In the genomic region with DNA sequence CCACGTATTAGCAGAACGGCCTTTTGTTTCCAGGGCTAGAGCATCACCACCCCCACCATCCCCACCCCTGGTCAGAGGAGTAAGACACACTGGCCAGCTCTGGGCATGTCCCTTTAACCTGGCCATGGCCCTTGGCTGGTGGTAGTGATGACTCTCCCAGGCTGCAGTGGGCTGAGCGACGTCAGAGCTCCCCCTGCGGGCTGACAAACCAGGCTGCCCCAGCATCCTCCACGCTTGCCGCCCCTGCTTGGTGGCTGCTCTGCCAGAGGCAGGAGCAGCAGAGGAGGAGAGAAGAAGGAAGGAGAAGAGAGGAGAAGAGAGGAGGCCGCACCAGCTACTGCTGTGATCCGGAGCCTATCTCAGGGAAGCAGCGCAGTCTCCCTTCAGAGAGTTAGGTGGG, we compare ENCODE assay signal across 8 mouse cellular contexts.
DNase-seq lines count a peak whose midpoint lies in the region; ATAC-seq and TF ChIP-seq lines count a peak whose summit lies in the region.

No protein-coding gene starts in this region.

- WGBS in forebrain, embryonic 13.5 days = 51% methylated on average over 10 of the region's 10 CpGs
- WGBS in lung, adult 2 months = 58% methylated on average over 10 of the region's 10 CpGs

- H3K4me2 ChIP-seq in forebrain, embryonic 13.5 days = no peak overlapping the region

- peaks cover 41% of the 10 kb centered on the region for H3K4me1 ChIP-seq in forebrain, embryonic 13.5 days
- peaks cover 16% of the 10 kb centered on the region for H3K4me1 ChIP-seq in lung, adult 2 months (ENCODE audit: control insufficient read depth, insufficient read depth, low read length)

- peak; percentile 50; the same call in 1 of the 2 replicates for ATAC-seq in forebrain, embryonic 13.5 days

- DNase-seq in B cell, adult 2 months = peak; percentile 36 to 41
- DNase-seq in adrenal gland, adult 18-20 months (ENCODE audit: low spot score in 2 of 2) = peak; percentile 63 to 71
- DNase-seq in heart, postnatal 10 days = peak; percentile 74 to 79
- peak; percentile 73 to 85 for DNase-seq in kidney, postnatal 36 days
- peak; percentile 55 for DNase-seq in lung, adult 2 months
- peak; percentile 63 for DNase-seq in ovary, postnatal 36 days (ENCODE audit: low spot score)
- no peak for DNase-seq in urinary bladder, postnatal 10 days (ENCODE audit: low spot score)

- no peak overlapping the region for H3K9ac ChIP-seq in forebrain, embryonic 13.5 days

- peak overlapping the region; percentile 52; the same call in 1 of the 2 replicates for H3K27ac ChIP-seq in forebrain, embryonic 13.5 days

- TF ChIP-seq CTCF in lung, adult 2 months (IDR thresholded peaks at IDR 0.05; ENCODE audit: insufficient read depth, low read length) = peak; percentile 44

- no peak for TF ChIP-seq POLR2A in lung, adult 2 months (IDR thresholded peaks at IDR 0.05; ENCODE audit: borderline replicate concordance, extremely low read depth, low read depth, low read length)

- H3K36me3 ChIP-seq in forebrain, embryonic 13.5 days (ENCODE audit: poor library complexity, severe bottlenecking) = peaks cover 22% of the 10 kb centered on the region

- H3K4me3 ChIP-seq in forebrain, embryonic 13.5 days = no peak overlapping the region
- no peak overlapping the region for H3K4me3 ChIP-seq in lung, adult 2 months (replicated peaks; ENCODE audit: extremely low read depth, low read depth, low read length)

- intact Hi-C loops in heart, postnatal 10 days (cut with DNase I) = loop anchor here (1.0 kb wide), 1 partner anchor 155 kb away; no protein-coding TSS in a partner anchor

- no peaks in the 10 kb centered on the region for H3K9me3 ChIP-seq in forebrain, embryonic 13.5 days (replicated peaks)

- no peaks in the 10 kb centered on the region for H3K27me3 ChIP-seq in forebrain, embryonic 13.5 days
